Mouse (Mus musculus): ENCODE results near the gene Rgs6. TPM values are rescaled to one million over a fixed set of nuclear protein-coding genes. Genes with fewer than 3 reads are reported as not detected.
A peak's percentile ranks its signal among the peaks of the same experiment; 100 is the strongest.

Gene Rgs6
- polyA plus RNA-seq (2015; fragmentation: Nextera tagmentation; extraction: Ambion mirVana), result 14.2 and 16.7 TPM in 2 replicates

- no peak for ATAC-seq
- no peak within 1 kb of the TSS for H3K4me2 ChIP-seq (ENCODE audit: low read length)
- H3K4me3 ChIP-seq (replicated peaks; ENCODE audit: low read length), result no peak within 1 kb of the TSS
- H3K27me3 ChIP-seq (replicated peaks; ENCODE audit: control insufficient read depth, insufficient read depth, low read length), result no peaks in the 10 kb centered on the region
- 93% methylated on average over 2 of the region's 2 CpGs for WGBS
- H3K9ac ChIP-seq (replicated peaks; ENCODE audit: low read depth, low read length), result no peak within 1 kb of the TSS
- H3K27ac ChIP-seq (ENCODE audit: low read length), result no peak within 1 kb of the TSS
- H3K4me1 ChIP-seq (replicated peaks; ENCODE audit: control insufficient read depth, insufficient read depth, low read length), result no peaks in the 10 kb centered on the region
- no peaks in the 10 kb centered on the region for H3K36me3 ChIP-seq (ENCODE audit: control insufficient read depth, insufficient read depth)
- H3K9me3 ChIP-seq (ENCODE audit: control insufficient read depth, low read length), result no peaks in the 10 kb centered on the region
These were observed at the start of gene Rgs6 for GRCm38 (mm10) chr12:82588017-82588416. TSS of gene Rgs6 (plus strand) at chr12:82588292.

DNA sequence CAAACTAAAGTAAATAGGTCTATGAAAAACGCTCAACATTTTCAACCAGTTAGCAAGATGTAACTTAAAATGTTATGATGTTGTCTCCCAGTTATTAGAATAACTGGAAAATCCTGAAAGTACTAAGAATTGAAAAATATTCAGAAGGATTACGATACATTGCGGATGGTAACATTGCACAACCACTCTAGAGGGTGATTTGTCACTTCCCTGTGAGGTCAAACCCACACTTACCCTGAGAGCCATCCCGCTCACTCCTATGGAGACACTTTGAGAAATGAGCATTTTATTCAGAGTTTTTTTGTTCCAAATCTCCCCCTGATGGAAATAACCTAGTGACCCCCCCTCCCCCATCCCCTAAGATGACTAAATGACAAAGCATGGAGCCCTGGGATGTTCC lies 41.0 kb upstream of the Rgs6 start:
- Histone ChIP-seq H3K36me3 (ENCODE audit: control insufficient read depth, insufficient read depth) (no peaks in the 10 kb centered on the region), H3K4me3 (replicated peaks; ENCODE audit: low read length) (no peak overlapping the region), H3K4me1 (replicated peaks; ENCODE audit: control insufficient read depth, insufficient read depth, low read length) (0 out of 2 replicates have a peak, but pooled peaks cover 3% of the 10 kb centered on the region), H3K27ac (ENCODE audit: low read length) (no peak overlapping the region), H3K9ac (replicated peaks; ENCODE audit: low read depth, low read length) (no peak overlapping the region), H3K9me3 (ENCODE audit: control insufficient read depth, low read length) (no peaks in the 10 kb centered on the region), H3K4me2 (ENCODE audit: low read length) (no peak overlapping the region), H3K27me3 (replicated peaks; ENCODE audit: control insufficient read depth, insufficient read depth, low read length) (no peaks in the 10 kb centered on the region)
- 94% methylated on average over 4 of the region's 4 CpGs for WGBS
- no peak for ATAC-seq

- no peaks in the 10 kb centered on the region for H3K27me3 ChIP-seq (replicated peaks; ENCODE audit: control insufficient read depth, insufficient read depth, low read length)
- 52% methylated on average over 6 of the region's 6 CpGs for WGBS
- H3K27ac ChIP-seq (ENCODE audit: low read length), result peak overlapping the region; percentile 43
- H3K9ac ChIP-seq (replicated peaks; ENCODE audit: low read depth, low read length), result no peak overlapping the region
- H3K4me1 ChIP-seq (replicated peaks; ENCODE audit: control insufficient read depth, insufficient read depth, low read length), result 0 out of 2 replicates have a peak, but pooled peaks cover 3% of the 10 kb centered on the region
- no peaks in the 10 kb centered on the region for H3K9me3 ChIP-seq (ENCODE audit: control insufficient read depth, low read length)
- ATAC-seq, result peak; percentile 71
- no peaks in the 10 kb centered on the region for H3K36me3 ChIP-seq (ENCODE audit: control insufficient read depth, insufficient read depth)
- no peak overlapping the region for H3K4me2 ChIP-seq (ENCODE audit: low read length)
- H3K4me3 ChIP-seq (replicated peaks; ENCODE audit: low read length), result no peak overlapping the region
These were observed 38.9 kb upstream of the Rgs6 start for GRCm38 (mm10) chr12:82549228-82549627.

- H3K4me3 ChIP-seq (replicated peaks; ENCODE audit: low read length), result no peak overlapping the region
- no peak overlapping the region for H3K9ac ChIP-seq (replicated peaks; ENCODE audit: low read depth, low read length)
- H3K27me3 ChIP-seq (replicated peaks; ENCODE audit: control insufficient read depth, insufficient read depth, low read length), result no peaks in the 10 kb centered on the region
- WGBS, result 92% methylated on average over 7 of the region's 7 CpGs
- H3K4me1 ChIP-seq (replicated peaks; ENCODE audit: control insufficient read depth, insufficient read depth, low read length), result 0 out of 2 replicates have a peak, but pooled peaks cover 3% of the 10 kb centered on the region
- no peaks in the 10 kb centered on the region for H3K9me3 ChIP-seq (ENCODE audit: control insufficient read depth, low read length)
- H3K36me3 ChIP-seq (ENCODE audit: control insufficient read depth, insufficient read depth), result no peaks in the 10 kb centered on the region
- ATAC-seq, result no peak
- H3K4me2 ChIP-seq (ENCODE audit: low read length), result no peak overlapping the region
- no peak overlapping the region for H3K27ac ChIP-seq (ENCODE audit: low read length)
These were observed 38.0 kb upstream of the Rgs6 start for GRCm38 (mm10) chr12:82550076-82550475.

DNA sequence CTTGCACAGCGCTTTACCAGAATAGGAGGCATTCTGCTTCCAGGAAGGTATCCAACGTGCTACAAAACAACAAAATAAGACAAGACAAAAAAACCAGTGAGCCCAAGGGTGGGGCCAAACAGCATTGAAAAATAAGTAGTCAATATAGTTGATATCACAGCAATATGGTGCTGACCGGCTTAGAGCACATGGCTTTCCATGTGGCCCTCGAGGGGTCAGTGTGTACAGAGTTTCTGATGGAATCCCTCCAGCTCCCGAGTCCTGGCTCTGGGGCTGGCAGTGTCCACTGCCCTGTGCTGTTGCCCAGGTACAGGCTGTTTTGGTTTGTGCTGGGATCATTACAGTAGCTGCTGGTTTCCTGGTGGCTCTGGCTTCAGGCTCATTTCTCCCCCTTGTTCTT lies 35.7 kb upstream of the Rgs6 start:
- H3K4me2 ChIP-seq (ENCODE audit: low read length), result no peak overlapping the region
- H3K27ac ChIP-seq (ENCODE audit: low read length), result no peak overlapping the region
- H3K4me1 ChIP-seq (replicated peaks; ENCODE audit: control insufficient read depth, insufficient read depth, low read length), result 0 out of 2 replicates have a peak, but pooled peaks cover 3% of the 10 kb centered on the region
- WGBS, result 94% methylated on average over 5 of the region's 5 CpGs
- no peaks in the 10 kb centered on the region for H3K9me3 ChIP-seq (ENCODE audit: control insufficient read depth, low read length)
- no peaks in the 10 kb centered on the region for H3K36me3 ChIP-seq (ENCODE audit: control insufficient read depth, insufficient read depth)
- no peak for ATAC-seq
- no peak overlapping the region for H3K9ac ChIP-seq (replicated peaks; ENCODE audit: low read depth, low read length)
- H3K27me3 ChIP-seq (replicated peaks; ENCODE audit: control insufficient read depth, insufficient read depth, low read length), result no peaks in the 10 kb centered on the region
- H3K4me3 ChIP-seq (replicated peaks; ENCODE audit: low read length), result no peak overlapping the region

- H3K27me3 ChIP-seq (replicated peaks; ENCODE audit: control insufficient read depth, insufficient read depth, low read length), result no peaks in the 10 kb centered on the region
- no peak overlapping the region for H3K4me2 ChIP-seq (ENCODE audit: low read length)
- no peaks in the 10 kb centered on the region for H3K9me3 ChIP-seq (ENCODE audit: control insufficient read depth, low read length)
- ATAC-seq, result no peak
- no peak overlapping the region for H3K27ac ChIP-seq (ENCODE audit: low read length)
- no peaks in the 10 kb centered on the region for H3K4me1 ChIP-seq (replicated peaks; ENCODE audit: control insufficient read depth, insufficient read depth, low read length)
- no peaks in the 10 kb centered on the region for H3K36me3 ChIP-seq (ENCODE audit: control insufficient read depth, insufficient read depth)
- no peak overlapping the region for H3K4me3 ChIP-seq (replicated peaks; ENCODE audit: low read length)
- H3K9ac ChIP-seq (replicated peaks; ENCODE audit: low read depth, low read length), result no peak overlapping the region
These were observed 25.2 kb upstream of the Rgs6 start for GRCm38 (mm10) chr12:82562916-82563315.

DNA sequence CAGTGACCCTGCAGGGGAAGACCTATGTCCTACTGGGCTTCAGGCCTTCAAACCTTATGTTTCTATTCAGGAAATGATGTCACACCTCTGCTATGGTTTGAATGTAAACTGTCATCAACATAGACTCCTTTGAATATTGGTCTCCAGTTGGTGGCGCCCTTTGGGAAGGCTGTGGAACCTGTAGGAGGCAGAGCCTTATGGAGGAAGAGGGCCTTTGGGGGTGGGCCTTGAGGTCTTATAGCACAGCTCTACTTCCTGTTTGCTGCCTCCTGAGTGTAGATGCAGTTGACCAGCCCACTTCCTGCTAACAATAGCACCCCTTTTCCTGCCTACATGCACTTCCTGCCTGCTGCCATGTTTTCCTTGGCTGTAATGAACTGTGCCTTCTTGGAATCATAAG lies 19.7 kb upstream of the Rgs6 start:
- Histone ChIP-seq H3K36me3 (ENCODE audit: control insufficient read depth, insufficient read depth) (no peaks in the 10 kb centered on the region), H3K4me2 (ENCODE audit: low read length) (no peak overlapping the region), H3K27ac (ENCODE audit: low read length) (no peak overlapping the region), H3K4me1 (replicated peaks; ENCODE audit: control insufficient read depth, insufficient read depth, low read length) (no peaks in the 10 kb centered on the region), H3K9ac (replicated peaks; ENCODE audit: low read depth, low read length) (no peak overlapping the region), H3K27me3 (replicated peaks; ENCODE audit: control insufficient read depth, insufficient read depth, low read length) (no peaks in the 10 kb centered on the region), H3K4me3 (replicated peaks; ENCODE audit: low read length) (no peak overlapping the region), H3K9me3 (ENCODE audit: control insufficient read depth, low read length) (no peaks in the 10 kb centered on the region)
- ATAC-seq, result no peak
- 88% methylated on average over 1 of the region's 1 CpGs for WGBS

DNA sequence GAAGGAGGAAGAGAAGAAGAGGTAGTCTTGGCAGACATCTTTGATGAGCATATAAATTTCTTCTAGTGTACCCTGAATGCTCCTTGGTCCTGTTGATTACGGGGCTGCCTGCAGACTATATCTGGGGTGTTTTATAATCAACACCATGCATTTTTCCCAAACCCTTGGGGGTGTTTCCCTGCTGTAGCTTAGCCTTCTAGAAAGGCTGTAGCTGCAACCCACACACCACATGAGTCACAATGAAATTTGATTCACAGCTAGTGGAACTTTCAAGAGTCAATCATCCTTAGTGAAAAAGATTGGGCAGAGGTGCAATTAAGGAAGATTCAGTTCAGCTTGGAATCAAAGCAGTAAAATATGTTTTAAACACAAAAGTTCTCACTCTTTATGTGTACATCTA lies 15.4 kb upstream of the Rgs6 start:
- Histone ChIP-seq H3K36me3 (ENCODE audit: control insufficient read depth, insufficient read depth) (no peaks in the 10 kb centered on the region), H3K4me1 (replicated peaks; ENCODE audit: control insufficient read depth, insufficient read depth, low read length) (no peaks in the 10 kb centered on the region), H3K27me3 (replicated peaks; ENCODE audit: control insufficient read depth, insufficient read depth, low read length) (no peaks in the 10 kb centered on the region), H3K4me3 (replicated peaks; ENCODE audit: low read length) (no peak overlapping the region), H3K9me3 (ENCODE audit: control insufficient read depth, low read length) (no peaks in the 10 kb centered on the region), H3K9ac (replicated peaks; ENCODE audit: low read depth, low read length) (no peak overlapping the region), H3K4me2 (ENCODE audit: low read length) (no peak overlapping the region), H3K27ac (ENCODE audit: low read length) (no peak overlapping the region)
- 88% methylated on average over 1 of the region's 1 CpGs for WGBS
- ATAC-seq, result no peak

DNA sequence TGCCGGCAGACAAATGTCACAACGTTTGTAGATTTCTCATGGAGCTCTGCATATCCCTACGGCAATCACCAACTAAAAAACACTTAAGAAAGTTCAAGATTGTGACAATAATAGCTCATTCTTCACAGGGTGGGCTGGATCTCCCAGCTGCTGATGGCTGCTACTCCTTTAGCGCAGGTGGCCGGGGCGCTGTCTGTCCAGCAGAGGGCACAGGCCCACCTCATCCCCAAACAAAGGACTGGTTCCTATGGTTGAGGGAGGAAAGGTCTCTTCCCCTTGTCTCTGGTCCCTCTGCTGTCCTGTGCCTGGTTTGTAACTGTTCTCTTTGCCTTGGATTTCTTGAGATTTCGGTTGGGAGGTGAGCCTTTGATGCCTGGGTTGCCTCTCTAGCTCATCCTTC lies 1.5 kb upstream of the Rgs6 start:
- WGBS, result 44% methylated on average over 7 of the region's 7 CpGs
- no peak overlapping the region for H3K27ac ChIP-seq (ENCODE audit: low read length)
- ATAC-seq, result no peak
- H3K4me3 ChIP-seq (replicated peaks; ENCODE audit: low read length), result no peak overlapping the region
- H3K36me3 ChIP-seq (ENCODE audit: control insufficient read depth, insufficient read depth), result no peaks in the 10 kb centered on the region
- no peak overlapping the region for H3K9ac ChIP-seq (replicated peaks; ENCODE audit: low read depth, low read length)
- H3K9me3 ChIP-seq (ENCODE audit: control insufficient read depth, low read length), result no peaks in the 10 kb centered on the region
- H3K4me2 ChIP-seq (ENCODE audit: low read length), result no peak overlapping the region
- H3K4me1 ChIP-seq (replicated peaks; ENCODE audit: control insufficient read depth, insufficient read depth, low read length), result no peaks in the 10 kb centered on the region
- H3K27me3 ChIP-seq (replicated peaks; ENCODE audit: control insufficient read depth, insufficient read depth, low read length), result no peaks in the 10 kb centered on the region

DNA sequence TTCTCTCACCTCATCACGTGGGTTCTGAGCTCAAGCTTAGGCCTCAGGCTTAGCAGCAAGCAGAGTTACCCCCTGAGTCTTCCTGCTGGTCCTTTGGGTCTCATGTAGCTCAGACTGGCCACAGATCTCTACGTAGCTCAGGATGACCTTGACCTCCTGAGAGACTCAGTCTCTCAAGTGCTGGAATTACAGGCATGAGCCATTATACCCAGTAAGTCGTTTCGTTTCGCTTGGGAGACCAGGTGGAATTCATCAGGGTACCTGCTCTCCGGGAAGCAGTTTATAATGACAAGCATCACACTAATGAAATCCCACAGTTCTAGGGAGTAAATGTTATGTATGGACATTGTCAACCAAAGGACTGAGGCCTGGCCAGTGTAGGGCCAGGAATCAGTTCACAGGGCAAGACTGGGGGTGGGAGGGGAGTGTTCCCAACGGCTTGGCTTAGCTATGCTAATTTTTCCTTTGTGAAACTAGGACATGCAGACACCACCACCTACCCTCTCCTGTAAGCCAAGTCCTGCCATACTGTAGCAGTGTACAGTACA lies 670 bp upstream of the Rgs6 start:
- no peaks in the 10 kb centered on the region for H3K4me1 ChIP-seq (replicated peaks; ENCODE audit: control insufficient read depth, insufficient read depth, low read length)

More for the DNA sequence above, 670 bp upstream of the Rgs6 start:
- Histone ChIP-seq H3K4me2 (ENCODE audit: low read length) (no peak overlapping the region), H3K27me3 (replicated peaks; ENCODE audit: control insufficient read depth, insufficient read depth, low read length) (no peaks in the 10 kb centered on the region), H3K9me3 (ENCODE audit: control insufficient read depth, low read length) (no peaks in the 10 kb centered on the region), H3K9ac (replicated peaks; ENCODE audit: low read depth, low read length) (no peak overlapping the region), H3K27ac (ENCODE audit: low read length) (no peak overlapping the region), H3K4me3 (replicated peaks; ENCODE audit: low read length) (no peak overlapping the region), H3K36me3 (ENCODE audit: control insufficient read depth, insufficient read depth) (no peaks in the 10 kb centered on the region)
- 70% methylated on average over 7 of the region's 7 CpGs for WGBS
- no peak for ATAC-seq
